Mouse (Mus musculus) neural tube, embryonic 11.5 days (tissue): ENCODE data around the gene Yju2. TPM values are rescaled to one million over a fixed set of nuclear protein-coding genes. Genes with fewer than 3 reads are reported as not detected.
"Not testable (repeated sequence)": the region's sequence is repeated elsewhere in the genome, so short reads cannot be mapped to it uniquely, and the experiment has no call there.

Experiments
- ATAC-seq: fragments of 200-750 bp; cut with Nextera tagmentation; 2 replicates; pipeline ENCODE4 v1.8.0; 2017; ENCODE audit warnings: moderate number of reproducible peaks, mild to moderate bottlenecking, moderate TSS enrichment, moderate library complexity; ENCODE audit not compliant: insufficient read depth, low FRiP score, low TSS enrichment
- DNase-seq: peaks from one replicate; pipeline ENCODE4 v3.0.0-alpha.2; 2015; ENCODE audit warnings: low spot score
- H3K27ac ChIP-seq: fragments of 300-500 bp; sonication (generic); 2 replicates; pipeline ENCODE4 v1.5.1; 2014; ENCODE audit warnings: low read depth, mild to moderate bottlenecking, low read length
- H3K27me3 ChIP-seq: fragments of 300-500 bp; sonication (generic); 2 replicates; pipeline ENCODE4 v1.6.1; 2014; ENCODE audit warnings: mild to moderate bottlenecking, low read length, mixed read lengths; ENCODE audit not compliant: control insufficient read depth, insufficient read depth
- H3K36me3 ChIP-seq: fragments of 300-500 bp; sonication (generic); 2 replicates; pipeline ENCODE4 v1.6.1; 2014; ENCODE audit warnings: mild to moderate bottlenecking, low read length, moderate library complexity, mixed read lengths; ENCODE audit not compliant: control insufficient read depth, insufficient read depth
- H3K4me1 ChIP-seq: fragments of 300-500 bp; sonication (generic); 2 replicates; pipeline ENCODE4 v1.6.1; 2014; ENCODE audit warnings: low read length, mixed read lengths; ENCODE audit not compliant: control insufficient read depth, insufficient read depth
- H3K4me2 ChIP-seq: fragments of 300-500 bp; sonication (generic); 2 replicates; pipeline ENCODE4 v1.6.1; 2014; ENCODE audit warnings: low read depth, mild to moderate bottlenecking, moderate library complexity
- H3K4me3 ChIP-seq: fragments of 300-500 bp; sonication (generic); 2 replicates; pipeline ENCODE4 v1.5.1; 2014; ENCODE audit warnings: low read depth, low read length
- H3K9ac ChIP-seq: fragments of 300-500 bp; sonication (generic); 2 replicates; pipeline ENCODE4 v1.6.1; 2014; ENCODE audit warnings: mild to moderate bottlenecking, low read length
- H3K9me3 ChIP-seq: fragments of 300-500 bp; sonication (generic); 2 replicates; pipeline ENCODE4 v1.6.1; 2016; ENCODE audit warnings: low read length; ENCODE audit not compliant: control insufficient read depth
- WGBS: fragments of 180-500 bp; shearing (Covaris S2); extraction: QIAGEN DNeasy Blood & Tissue Kit; methylation state at CpG from one replicate; pipeline ENCODE4 v1.1.7; 2014; 5-methylcytosine and 5-hydroxymethylcytosine counted together
- polyA plus RNA-seq: library from polyadenylated mRNA; unstranded; fragments of >200 nt; fragmentation: Nextera tagmentation; extraction: Ambion mirVana; gene quantifications from 2 replicates; pipeline ENCODE4 v1.2.1, GENCODE M21; 2014

The Yju2 gene
- 19.2 and 25.1 TPM in 2 replicates for polyA plus RNA-seq

DNA sequence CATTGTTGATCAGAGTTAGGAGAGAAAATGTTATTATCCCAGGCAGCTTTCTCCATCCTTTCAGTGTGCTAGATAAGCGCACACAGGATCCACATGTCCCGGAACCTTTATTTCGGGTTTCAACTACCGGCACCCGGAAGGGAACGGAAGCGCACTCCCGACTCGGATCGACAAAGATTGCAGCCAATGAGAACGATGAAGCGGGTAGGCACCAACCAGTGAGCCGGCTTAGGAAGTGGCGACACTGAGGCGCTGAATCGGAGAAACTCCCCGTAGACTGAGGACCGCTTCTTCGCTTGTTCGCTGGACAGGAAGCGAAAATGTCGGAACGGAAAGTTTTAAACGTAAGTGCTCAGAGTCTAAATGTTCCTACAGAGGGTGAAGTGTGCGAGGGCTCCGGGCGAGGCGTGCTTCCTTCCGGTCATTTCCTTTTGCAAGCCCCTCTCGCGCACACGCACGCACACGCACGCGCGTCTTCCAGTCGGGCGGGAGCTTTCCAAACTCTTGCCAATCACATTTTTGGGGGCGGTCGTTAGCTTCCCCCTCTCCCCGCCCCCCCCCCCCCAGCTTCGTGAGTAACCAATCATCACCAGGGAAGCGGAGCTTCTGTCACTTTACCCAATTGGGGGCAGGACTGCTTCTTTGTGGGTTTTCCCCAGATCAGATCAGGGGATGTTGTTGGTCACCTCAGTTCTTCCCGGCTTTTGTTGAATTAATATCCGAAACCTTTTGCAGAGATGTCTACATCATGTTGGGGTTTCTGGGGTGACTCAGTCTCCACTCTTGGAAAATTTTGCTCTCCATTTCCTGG is at the start of gene Yju2:
Yju2 (plus strand) TSS at position 182 of the 811 bp plus-strand sequence.
- 0% methylated on average over 45 of the region's 46 CpGs for WGBS
- no peaks in the 10 kb centered on the region; the same call in 1 of the 2 replicates for H3K36me3 ChIP-seq
- H3K27me3 ChIP-seq, result no peaks in the 10 kb centered on the region
- peak within 1 kb of the TSS; percentile 43 for H3K4me2 ChIP-seq
- H3K4me1 ChIP-seq, result peaks cover 3% of the 10 kb centered on the region; the same call in 1 of the 2 replicates
- DNase-seq (peak; percentile 95), ATAC-seq (peak; percentile 88)
- no peaks in the 10 kb centered on the region for H3K9me3 ChIP-seq
- peak within 1 kb of the TSS; percentile 91 for H3K27ac ChIP-seq
- peak within 1 kb of the TSS; percentile 47 for H3K4me3 ChIP-seq
- H3K9ac ChIP-seq, result peak within 1 kb of the TSS; percentile 55

DNA sequence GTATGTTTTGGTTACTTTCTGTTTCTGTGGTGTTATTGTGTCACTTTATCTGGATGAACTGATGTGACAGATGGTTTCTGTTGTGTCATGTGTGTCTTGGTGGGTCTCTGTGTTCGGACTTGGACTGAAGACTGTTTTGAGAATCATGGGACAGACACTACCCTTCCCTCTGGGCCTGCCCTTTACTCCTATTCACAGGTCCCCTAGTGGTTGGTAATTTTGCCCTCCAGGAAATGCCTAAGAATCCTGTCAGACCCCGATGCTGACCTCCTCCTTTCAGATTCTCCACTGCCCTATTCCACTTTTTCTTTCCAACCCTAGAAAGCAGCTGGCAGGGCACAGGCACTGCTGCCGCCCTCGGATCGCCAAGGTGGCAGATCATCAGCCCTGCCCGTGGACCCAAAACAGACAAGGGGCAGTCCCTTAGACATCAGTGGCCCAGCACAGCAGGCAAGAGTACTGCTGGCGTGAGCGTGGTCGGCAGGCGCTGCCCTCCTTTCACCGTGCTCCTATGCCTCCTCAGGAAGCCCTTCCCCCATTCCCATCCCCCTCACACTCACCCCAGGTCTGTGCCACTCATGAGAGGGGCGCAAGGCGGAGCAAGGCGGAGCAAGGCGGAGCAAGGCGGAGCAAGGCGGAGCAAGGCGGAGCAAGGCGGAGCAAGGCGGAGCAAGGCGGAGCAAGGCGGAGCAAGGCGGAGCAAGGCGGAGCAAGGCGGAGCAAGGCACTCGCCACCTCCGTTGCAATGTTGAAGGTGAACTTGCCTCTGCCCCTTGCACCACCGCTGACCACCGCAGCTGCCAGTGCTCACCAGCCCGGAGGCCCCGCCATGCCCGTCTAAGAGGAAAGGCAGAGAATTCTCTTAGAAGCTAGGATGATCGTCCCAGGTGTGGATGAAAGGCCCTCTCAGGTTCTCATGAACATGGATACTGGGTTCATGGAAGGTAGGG is 27.1 kb upstream of the Yju2 start:
- Histone ChIP-seq H3K4me1 (no peaks in the 10 kb centered on the region), H3K9me3 (no peaks in the 10 kb centered on the region), H3K4me3 (peak overlapping the region; percentile 42), H3K9ac (peak overlapping the region; percentile 60), H3K36me3 (no peaks in the 10 kb centered on the region), H3K27ac (no peak overlapping the region), H3K27me3 (no peaks in the 10 kb centered on the region), H3K4me2 (peak overlapping the region; percentile 60)
- ATAC-seq (peak; percentile 94), DNase-seq (peak; percentile 82)
- WGBS, result 1% methylated on average over 31 of the region's 33 CpGs

DNA sequence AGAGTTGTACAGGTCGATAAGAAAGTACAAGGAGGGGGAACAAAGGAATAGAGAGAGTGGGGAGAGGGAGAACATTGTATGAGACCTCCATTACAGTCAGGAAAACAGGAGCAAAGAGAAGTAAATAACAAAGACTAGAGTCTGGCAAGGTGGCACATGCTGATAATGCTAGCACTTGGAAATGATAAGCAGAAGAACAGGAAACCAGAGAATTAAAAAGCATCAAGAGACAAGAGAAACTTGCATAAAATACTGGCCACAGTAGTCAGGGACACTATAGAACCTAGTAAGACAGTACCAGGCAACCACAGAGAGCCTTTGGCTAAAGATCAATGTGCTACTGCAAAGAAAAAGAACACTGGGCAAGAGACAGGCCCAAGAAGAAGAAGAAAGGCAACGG is 26.3 kb upstream of the Yju2 start:
- Histone ChIP-seq H3K9me3 (no peaks in the 10 kb centered on the region), H3K4me3 (peak overlapping the region; percentile 42; the same call in 1 of the 2 replicates), H3K36me3 (no peaks in the 10 kb centered on the region), H3K27ac (no peak overlapping the region), H3K4me2 (peak overlapping the region; percentile 60), H3K27me3 (no peaks in the 10 kb centered on the region), H3K9ac (no peak overlapping the region), H3K4me1 (no peaks in the 10 kb centered on the region)
- no peak for DNase-seq
- WGBS, result 86% methylated on average over 2 of the region's 2 CpGs
- ATAC-seq, result no peak

DNA sequence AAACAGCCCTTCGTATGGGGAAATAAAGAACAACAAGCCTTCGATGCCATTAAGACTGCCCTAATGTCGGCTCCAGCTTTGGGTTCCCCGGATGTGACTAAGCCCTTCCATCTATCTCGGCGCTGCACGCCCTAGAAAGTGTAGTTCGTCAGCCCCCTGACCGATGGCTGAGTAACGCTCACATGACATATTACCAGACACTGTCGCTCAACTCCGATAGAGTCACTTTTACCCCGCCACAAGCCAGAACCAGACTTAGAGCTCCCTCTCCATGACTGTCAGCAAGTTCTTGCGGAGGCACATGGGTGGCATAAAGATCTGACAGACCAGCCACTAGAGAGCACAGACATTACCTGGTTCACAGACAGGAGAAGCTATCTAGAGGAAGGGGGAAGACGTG is 25.7 kb upstream of the Yju2 start:
- H3K9me3 ChIP-seq, result no peaks in the 10 kb centered on the region; the same call in 1 of the 2 replicates
- no peaks in the 10 kb centered on the region for H3K27me3 ChIP-seq
- 94% methylated on average over 15 of the region's 15 CpGs for WGBS
- no peak overlapping the region for H3K4me3 ChIP-seq
- no peak overlapping the region for H3K9ac ChIP-seq
- no peak overlapping the region for H3K27ac ChIP-seq
- ATAC-seq, result no peak
- H3K4me1 ChIP-seq, result no peaks in the 10 kb centered on the region
- H3K4me2 ChIP-seq, result no peak overlapping the region
- no peak for DNase-seq
- no peaks in the 10 kb centered on the region for H3K36me3 ChIP-seq

DNA sequence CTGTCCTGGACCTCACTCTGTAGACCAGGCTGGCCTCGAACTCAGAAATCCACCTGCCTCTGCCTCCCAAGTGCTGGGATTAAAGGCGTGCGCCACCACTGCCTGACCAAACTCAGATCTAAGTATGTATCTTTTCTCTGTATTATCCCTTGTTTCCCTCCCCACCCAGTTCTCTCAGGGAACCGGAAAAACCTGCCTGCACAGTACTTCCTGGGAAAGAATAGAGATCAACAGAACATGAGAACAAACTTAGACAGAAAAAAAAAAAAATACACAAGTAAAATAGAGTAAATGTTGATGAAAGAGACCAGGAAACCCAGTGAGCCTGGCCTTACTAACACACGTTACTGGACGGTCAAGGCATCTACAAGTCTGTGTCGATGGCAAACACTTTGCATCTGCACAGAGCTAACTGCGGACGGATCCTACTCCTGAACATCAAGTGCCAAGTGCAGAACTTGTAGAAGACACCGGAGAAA is 14.5 kb upstream of the Yju2 start:
- Histone ChIP-seq H3K4me3 (peak overlapping the region; percentile 43), H3K9ac (peak overlapping the region; percentile 41; the same call in 1 of the 2 replicates), H3K4me2 (peak overlapping the region; percentile 73)
- not testable (repeated sequence) for H3K4me1 ChIP-seq, H3K27me3 ChIP-seq, H3K9me3 ChIP-seq, DNase-seq, H3K36me3 ChIP-seq, ATAC-seq, H3K27ac ChIP-seq
- 37% methylated on average over 10 of the region's 10 CpGs for WGBS

DNA sequence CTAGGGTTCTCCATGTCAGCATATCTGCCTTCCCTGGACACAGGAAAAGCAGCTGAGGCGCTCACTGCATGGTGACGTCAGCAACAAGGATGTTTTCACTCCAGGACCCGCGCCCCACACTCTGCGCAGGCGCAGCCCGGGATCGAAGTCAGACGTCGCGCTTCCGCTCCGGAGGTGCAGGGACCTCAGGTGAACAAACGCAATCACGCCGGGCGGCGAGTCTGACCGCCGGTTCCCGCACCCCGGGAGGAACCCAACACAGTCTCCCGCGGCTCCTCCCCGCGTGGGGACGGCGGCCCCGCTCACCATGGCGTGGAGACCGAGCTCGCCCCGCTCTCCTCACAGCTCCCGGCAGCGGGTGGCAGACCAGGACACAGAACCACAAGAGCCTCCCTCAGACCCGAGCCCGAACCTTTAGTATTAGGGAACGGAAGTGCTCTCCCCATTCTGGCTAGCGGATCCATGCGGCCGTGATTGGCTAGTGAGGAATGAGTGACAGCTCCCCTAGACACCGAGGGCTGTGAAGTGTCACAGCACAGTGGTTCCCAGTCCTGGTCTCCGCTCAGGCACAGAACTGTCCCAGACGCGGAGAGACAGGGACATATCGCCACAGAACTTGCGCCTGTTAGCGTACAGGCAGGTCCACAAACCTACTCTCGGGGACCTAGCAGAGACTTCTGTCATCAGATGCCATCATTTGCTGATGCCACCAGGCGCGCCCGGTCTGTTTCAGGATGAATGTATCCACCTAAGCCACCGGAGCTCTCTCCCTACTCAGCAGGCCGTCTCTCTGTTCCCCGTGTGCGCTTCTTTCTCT is 13.8 kb upstream of the Yju2 start:
- Histone ChIP-seq H3K4me2 (peak overlapping the region; percentile 73), H3K27ac (peak overlapping the region; percentile 72), H3K4me3 (peak overlapping the region; percentile 43), H3K9ac (peak overlapping the region; percentile 58)
- peak; percentile 96 for ATAC-seq
- not testable (repeated sequence) for H3K9me3 ChIP-seq, H3K36me3 ChIP-seq, H3K27me3 ChIP-seq, H3K4me1 ChIP-seq
- DNase-seq, result peak; percentile 69
- under 1% methylated on average over 47 of the region's 56 CpGs for WGBS

DNA sequence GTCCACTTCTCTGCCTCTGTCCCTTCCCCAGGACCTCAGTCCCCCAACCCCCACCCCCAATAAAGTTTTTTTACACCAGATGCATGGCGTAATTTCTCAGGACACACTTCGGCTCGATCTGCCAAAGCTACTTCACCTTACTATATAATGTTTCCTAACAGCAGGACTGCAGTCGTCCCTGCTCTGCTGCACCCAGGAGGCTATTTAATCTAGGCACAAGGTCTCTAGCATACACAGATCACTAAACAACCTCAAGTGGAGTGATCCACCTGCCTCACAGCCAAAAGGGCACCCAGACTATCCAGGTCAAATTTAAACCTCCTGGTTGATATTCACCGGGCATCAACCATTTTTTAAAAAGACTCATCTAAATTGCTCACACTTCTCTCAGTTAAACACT is 13.2 kb upstream of the Yju2 start:
- H3K9ac ChIP-seq, result peak overlapping the region; percentile 58
- ATAC-seq (no peak), DNase-seq (no peak)
- H3K27me3 ChIP-seq, result no peaks in the 10 kb centered on the region
- H3K9me3 ChIP-seq, result no peaks in the 10 kb centered on the region
- WGBS, result 29% methylated on average over 5 of the region's 5 CpGs
- peak overlapping the region; percentile 72 for H3K27ac ChIP-seq
- H3K4me2 ChIP-seq, result peak overlapping the region; percentile 73
- peak overlapping the region; percentile 43 for H3K4me3 ChIP-seq
- peaks cover 3% of the 10 kb centered on the region; the same call in 1 of the 2 replicates for H3K4me1 ChIP-seq
- H3K36me3 ChIP-seq, result no peaks in the 10 kb centered on the region

DNA sequence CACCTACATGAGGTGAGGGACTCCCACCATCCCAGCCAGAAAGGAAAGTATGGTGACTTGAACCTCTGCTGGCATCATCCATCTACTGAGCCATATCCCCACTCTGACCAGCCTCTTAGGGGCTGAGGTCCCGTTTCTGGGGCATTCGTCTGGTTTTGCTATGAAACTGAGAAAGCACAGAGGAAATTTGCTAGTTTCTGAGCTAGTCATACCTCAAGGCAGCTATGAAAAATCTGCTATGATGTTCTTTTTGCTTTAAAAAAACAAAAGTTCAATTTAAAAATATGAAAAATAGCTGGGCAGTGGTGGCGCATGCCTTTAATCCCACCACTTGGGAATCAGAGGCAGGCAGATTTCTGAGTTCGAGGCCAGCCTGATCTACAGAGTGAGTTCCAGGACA is 10.3 kb upstream of the Yju2 start:
- 85% methylated on average over 4 of the region's 4 CpGs for WGBS
- Histone ChIP-seq H3K4me1 (peaks cover 3% of the 10 kb centered on the region; the same call in 1 of the 2 replicates), H3K9me3 (no peaks in the 10 kb centered on the region), H3K27me3 (no peaks in the 10 kb centered on the region), H3K4me2 (no peak overlapping the region), H3K9ac (no peak overlapping the region), H3K4me3 (no peak overlapping the region), H3K36me3 (no peaks in the 10 kb centered on the region), H3K27ac (no peak overlapping the region)
- no peak for DNase-seq
- no peak for ATAC-seq
